In the genomic region with DNA sequence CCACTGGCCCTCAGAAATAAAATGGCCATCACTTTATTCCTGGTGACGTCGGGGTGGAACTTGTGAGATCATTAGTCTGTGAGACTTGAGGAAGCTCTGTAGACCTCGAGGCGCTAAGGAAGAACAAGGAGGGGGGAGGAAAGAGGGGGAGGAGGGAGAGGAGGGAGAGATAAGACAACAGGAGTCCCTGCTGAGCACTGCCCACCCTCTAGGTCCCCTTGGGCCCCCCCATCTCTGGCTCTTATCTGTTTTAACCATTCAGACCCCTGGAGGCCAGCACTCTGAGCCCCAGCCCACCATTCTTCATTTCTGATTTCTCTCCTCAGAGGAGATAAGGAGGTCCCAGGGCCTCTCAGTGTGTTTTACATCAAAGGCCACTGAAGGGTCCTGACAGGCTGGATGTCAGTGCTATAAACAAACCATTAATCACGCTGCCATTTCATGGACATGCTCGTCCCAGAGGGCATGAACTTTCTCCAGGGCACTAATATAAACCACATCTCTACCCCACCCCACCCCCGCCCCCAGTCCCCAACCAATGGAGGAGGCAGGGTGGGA, we compare ENCODE assay signal across 12 mouse cellular contexts.
A peak's percentile ranks its signal among the peaks of the same experiment; 100 is the strongest.
DNase-seq lines count a peak whose midpoint lies in the region; ATAC-seq and TF ChIP-seq lines count a peak whose summit lies in the region.
"Had no signal": no experiment of that assay in that cellular context is flagged by ENCODE, and none has a peak within 500 bp of the region (broad histone marks: within the 10 kb centered on the region; RNA-seq: fewer than 3 reads in every experiment).

No protein-coding gene starts in this region.

- DNase-seq in kidney, postnatal 25 days, result no peak
- DNase-seq in 3T3-L1 (ENCODE audit: low read depth, low spot score) (peak; percentile 55), G1E (ENCODE audit: low spot score) (peak; percentile 32)
- DNase-seq in kidney, postnatal 14 days, result peak; percentile 56
- DNase-seq in cerebellum, postnatal 25 days, result no peak
- no peak for DNase-seq in layer of hippocampus, adult 9-10 months (ENCODE audit: low spot score)
- DNase-seq: cerebellum, postnatal 10 days; right cerebral cortex, adult 18-20 months had no signal

- H3K27me3 ChIP-seq in kidney, embryonic 15.5 days, result no peaks in the 10 kb centered on the region
- peaks cover 6% of the 10 kb centered on the region for H3K27me3 ChIP-seq in G1E (ENCODE audit: insufficient read depth, low read length)
- H3K27me3 ChIP-seq: limb, embryonic 12.5 days; midbrain, embryonic 12.5 days; neural tube, embryonic 12.5 days had no signal

- peak; percentile 83 for ATAC-seq in kidney, embryonic 15.5 days (replicated peaks; ENCODE audit: low FRiP score)
- peak; percentile 58 for ATAC-seq in G1E (ENCODE audit: extremely low read depth, insufficient number of reproducible peaks, low FRiP score, poor library complexity, severe bottlenecking)

- H3K9ac ChIP-seq in kidney, embryonic 15.5 days, result no peak overlapping the region
- H3K9ac ChIP-seq: limb, embryonic 12.5 days; midbrain, embryonic 12.5 days; neural tube, embryonic 12.5 days had no signal

- peak overlapping the region; percentile 52 for H3K27ac ChIP-seq in kidney, embryonic 15.5 days
- H3K27ac ChIP-seq: limb, embryonic 12.5 days; midbrain, embryonic 12.5 days; neural tube, embryonic 12.5 days had no signal

- no peak overlapping the region for H3K4me3 ChIP-seq in kidney, embryonic 15.5 days (replicated peaks)
- H3K4me3 ChIP-seq in G1E (ENCODE audit: low read depth, low read length), result no peak overlapping the region; the same call in 1 of the 2 replicates
- H3K4me3 ChIP-seq: limb, embryonic 12.5 days; midbrain, embryonic 12.5 days; neural tube, embryonic 12.5 days had no signal

- no peak overlapping the region for H3K4me2 ChIP-seq in kidney, embryonic 15.5 days
- H3K4me2 ChIP-seq: limb, embryonic 12.5 days; midbrain, embryonic 12.5 days; neural tube, embryonic 12.5 days had no signal

- peaks cover 12% of the 10 kb centered on the region for H3K4me1 ChIP-seq in kidney, embryonic 15.5 days
- peaks cover 48% of the 10 kb centered on the region for H3K4me1 ChIP-seq in G1E (ENCODE audit: insufficient read depth, low read depth, low read length)
- H3K4me1 ChIP-seq: limb, embryonic 12.5 days; midbrain, embryonic 12.5 days had no signal

- H3K36me3 ChIP-seq in kidney, embryonic 15.5 days, result no peaks in the 10 kb centered on the region
- no peaks in the 10 kb centered on the region for H3K36me3 ChIP-seq in G1E (replicated peaks)
- H3K36me3 ChIP-seq: limb, embryonic 12.5 days; midbrain, embryonic 12.5 days; neural tube, embryonic 12.5 days had no signal

- no peaks in the 10 kb centered on the region for H3K9me3 ChIP-seq in kidney, embryonic 15.5 days (replicated peaks)
- peaks cover 4% of the 10 kb centered on the region; the same call in 1 of the 2 replicates for H3K9me3 ChIP-seq in G1E (replicated peaks)
- H3K9me3 ChIP-seq: midbrain, embryonic 12.5 days; neural tube, embryonic 12.5 days had no signal

- 7% methylated on average over 7 of the region's 7 CpGs for WGBS in kidney, embryonic 15.5 days

- no peak for TF ChIP-seq CTCF in G1E (IDR thresholded peaks at IDR 0.05; ENCODE audit: low read depth, low read length)

Comparison
In these comparisons a context has a peak if more than half of its experiments do, and no peak if none do; other contexts are left out.
1. DNase-seq: peak in 3T3-L1 (single experiment), G1E (single experiment) and kidney, postnatal 14 days (single experiment); none in kidney, postnatal 25 days (0 of 2), cerebellum, postnatal 25 days (0 of 2) and layer of hippocampus, adult 9-10 months (single experiment).